Mouse (Mus musculus): ENCODE results near the gene Ccdc159. TPM values are rescaled to one million over a fixed set of nuclear protein-coding genes. Genes with fewer than 3 reads are reported as not detected.

The Ccdc159 gene
- total RNA-seq, 2 experiments from 2014 or later, result not detected

GRCm38 (mm10) chr9:21959244-21959643 is 32.0 kb downstream of the Ccdc159 start:
- ATAC-seq (replicated peaks; ENCODE audit: low FRiP score, poor library complexity, severe bottlenecking), result no peak

GRCm38 (mm10) chr9:21960135-21960534 is 32.9 kb downstream of the Ccdc159 start:
- ATAC-seq (replicated peaks; ENCODE audit: low FRiP score, poor library complexity, severe bottlenecking), result no peak

- ATAC-seq (replicated peaks; ENCODE audit: low FRiP score, poor library complexity, severe bottlenecking), result no peak
These were observed 33.4 kb downstream of the Ccdc159 start for GRCm38 (mm10) chr9:21960558-21961208.

- ATAC-seq (replicated peaks; ENCODE audit: low FRiP score, poor library complexity, severe bottlenecking), result peak; percentile 28
These were observed 34.2 kb downstream of the Ccdc159 start for GRCm38 (mm10) chr9:21961366-21961980.

GRCm38 (mm10) chr9:21962010-21962409 is 34.7 kb downstream of the Ccdc159 start:
- ATAC-seq (replicated peaks; ENCODE audit: low FRiP score, poor library complexity, severe bottlenecking), result 0 out of 2 replicates have a peak, but pooled peaks have one; percentile 2

GRCm38 (mm10) chr9:21962416-21963059 is 35.3 kb downstream of the Ccdc159 start:
- ATAC-seq (replicated peaks; ENCODE audit: low FRiP score, poor library complexity, severe bottlenecking), result peak; percentile 88

GRCm38 (mm10) chr9:21963417-21963816 is 36.1 kb downstream of the Ccdc159 start, which contains the start of gene Epor:
Gene Epor (minus strand): TSS chr9:21963506.
- peak; percentile 81 for ATAC-seq (replicated peaks; ENCODE audit: low FRiP score, poor library complexity, severe bottlenecking)

GRCm38 (mm10) chr9:21968883-21969282 is 41.6 kb downstream of the Ccdc159 start:
- no peak for ATAC-seq (replicated peaks; ENCODE audit: low FRiP score, poor library complexity, severe bottlenecking)

- ATAC-seq (replicated peaks; ENCODE audit: low FRiP score, poor library complexity, severe bottlenecking), result no peak
These were observed 42.0 kb downstream of the Ccdc159 start for GRCm38 (mm10) chr9:21969304-21969703.

GRCm38 (mm10) chr9:21976626-21977175 is 49.4 kb downstream of the Ccdc159 start:
- no peak for ATAC-seq (replicated peaks; ENCODE audit: low FRiP score, poor library complexity, severe bottlenecking)

- ATAC-seq (replicated peaks; ENCODE audit: low FRiP score, poor library complexity, severe bottlenecking), result no peak
These were observed 50.1 kb downstream of the Ccdc159 start for GRCm38 (mm10) chr9:21977331-21977730.

- peak; percentile 84 for ATAC-seq (replicated peaks; ENCODE audit: low FRiP score, poor library complexity, severe bottlenecking)
These were observed 50.7 kb downstream of the Ccdc159 start for GRCm38 (mm10) chr9:21977972-21978371.

GRCm38 (mm10) chr9:21978398-21979128 is 51.3 kb downstream of the Ccdc159 start:
- peak; percentile 27 for ATAC-seq (replicated peaks; ENCODE audit: low FRiP score, poor library complexity, severe bottlenecking)

- no peak for ATAC-seq (replicated peaks; ENCODE audit: low FRiP score, poor library complexity, severe bottlenecking)
These were observed 56.6 kb downstream of the Ccdc159 start for GRCm38 (mm10) chr9:21983911-21984310.

Other genes starting within 250 kb of the Ccdc159 start
- gene Ldlr, start 204.0 kb upstream of the Ccdc159 start, total RNA-seq (2015; ENCODE audit: low replicate concordance), result 2.5 and 6.9 TPM in 2 replicates
- gene Ldlr, start 204.0 kb upstream of the Ccdc159 start, total RNA-seq (2017; ENCODE audit: low replicate concordance), result 3.7 and 5.4 TPM in 2 replicates
- 28.0 and 63.8 TPM in 2 replicates for gene Spc24, start 167.2 kb upstream of the Ccdc159 start, total RNA-seq (2015; ENCODE audit: low replicate concordance)
- gene Spc24, start 167.2 kb upstream of the Ccdc159 start, total RNA-seq (2017; ENCODE audit: low replicate concordance), result 23.6 and 31.9 TPM in 2 replicates
- 1.2 TPM in 1 of 2 replicates, not detected in the other for gene Kank2, start 128.7 kb upstream of the Ccdc159 start, total RNA-seq (2015; ENCODE audit: low replicate concordance)
- gene Kank2, start 128.7 kb upstream of the Ccdc159 start, total RNA-seq (2017; ENCODE audit: low replicate concordance), result 0.09 TPM in 1 of 2 replicates, not detected in the other
- gene Angptl8, start 92.0 kb upstream of the Ccdc159 start, total RNA-seq (2015; ENCODE audit: low replicate concordance), result 1.3 TPM in 1 of 2 replicates, not detected in the other
- not detected in 2 replicates for gene Angptl8, start 92.0 kb upstream of the Ccdc159 start, total RNA-seq (2017; ENCODE audit: low replicate concordance)
- not detected in 2 replicates for gene Dock6, start 74.8 kb upstream of the Ccdc159 start, total RNA-seq (2015; ENCODE audit: low replicate concordance)
- gene Dock6, start 74.8 kb upstream of the Ccdc159 start, total RNA-seq (2017; ENCODE audit: low replicate concordance), result not detected in 2 replicates
- gene Rab3d, start 9.3 kb upstream of the Ccdc159 start, total RNA-seq (2015; ENCODE audit: low replicate concordance), result 17.1 and 21.5 TPM in 2 replicates
- 11.2 and 13.4 TPM in 2 replicates for gene Rab3d, start 9.3 kb upstream of the Ccdc159 start, total RNA-seq (2017; ENCODE audit: low replicate concordance)
- 9.8 and 15.7 TPM in 2 replicates for gene Tmem205, start 85 bp downstream of the Ccdc159 start, total RNA-seq (2015; ENCODE audit: low replicate concordance)
- 1.5 TPM in 2 replicates for gene Tmem205, start 85 bp downstream of the Ccdc159 start, total RNA-seq (2017; ENCODE audit: low replicate concordance)
- 0.42 TPM in 1 of 2 replicates, not detected in the other for gene Plppr2, start 9.6 kb downstream of the Ccdc159 start, total RNA-seq (2015; ENCODE audit: low replicate concordance)
- not detected in 2 replicates for gene Plppr2, start 9.6 kb downstream of the Ccdc159 start, total RNA-seq (2017; ENCODE audit: low replicate concordance)
- gene Swsap1, start 28.3 kb downstream of the Ccdc159 start, total RNA-seq (2015; ENCODE audit: low replicate concordance), result 0.58 and 1.5 TPM in 2 replicates
- gene Swsap1, start 28.3 kb downstream of the Ccdc159 start, total RNA-seq (2017; ENCODE audit: low replicate concordance), result 3.8 and 6.6 TPM in 2 replicates
- 68.1 and 70.3 TPM in 2 replicates for gene Epor, start 36.0 kb downstream of the Ccdc159 start, total RNA-seq (2015; ENCODE audit: low replicate concordance)
- gene Epor, start 36.0 kb downstream of the Ccdc159 start, total RNA-seq (2017; ENCODE audit: low replicate concordance), result 70.3 and 91.0 TPM in 2 replicates
- gene Rgl3, start 62.0 kb downstream of the Ccdc159 start, total RNA-seq (2015; ENCODE audit: low replicate concordance), result not detected in 2 replicates
- gene Rgl3, start 62.0 kb downstream of the Ccdc159 start, total RNA-seq (2017; ENCODE audit: low replicate concordance), result not detected in 2 replicates
- gene Ccdc151, start 75.2 kb downstream of the Ccdc159 start, total RNA-seq (2015; ENCODE audit: low replicate concordance), result 4.2 TPM in 1 of 2 replicates, not detected in the other
- 0.84 and 0.85 TPM in 2 replicates for gene Ccdc151, start 75.2 kb downstream of the Ccdc159 start, total RNA-seq (2017; ENCODE audit: low replicate concordance)
- gene Prkcsh, start 75.3 kb downstream of the Ccdc159 start, total RNA-seq (2015; ENCODE audit: low replicate concordance), result 13.1 and 13.4 TPM in 2 replicates
- gene Prkcsh, start 75.3 kb downstream of the Ccdc159 start, total RNA-seq (2017; ENCODE audit: low replicate concordance), result 20.2 and 25.0 TPM in 2 replicates
- not detected in 2 replicates for gene Elavl3, start 124.6 kb downstream of the Ccdc159 start, total RNA-seq (2015; ENCODE audit: low replicate concordance)
- not detected in 2 replicates for gene Elavl3, start 124.6 kb downstream of the Ccdc159 start, total RNA-seq (2017; ENCODE audit: low replicate concordance)
- gene Gm49318, start 143.8 kb downstream of the Ccdc159 start, total RNA-seq (2015; ENCODE audit: low replicate concordance), result not detected in 2 replicates
- gene Gm49318, start 143.8 kb downstream of the Ccdc159 start, total RNA-seq (2017; ENCODE audit: low replicate concordance), result not detected in 2 replicates
- 1.0 and 4.0 TPM in 2 replicates for gene Zfp653, start 143.9 kb downstream of the Ccdc159 start, total RNA-seq (2015; ENCODE audit: low replicate concordance)
- 1.6 and 2.8 TPM in 2 replicates for gene Zfp653, start 143.9 kb downstream of the Ccdc159 start, total RNA-seq (2017; ENCODE audit: low replicate concordance)
- 1.9 and 3.3 TPM in 2 replicates for gene Ecsit, start 158.0 kb downstream of the Ccdc159 start, total RNA-seq (2015; ENCODE audit: low replicate concordance)
- 3.5 and 4.2 TPM in 2 replicates for gene Ecsit, start 158.0 kb downstream of the Ccdc159 start, total RNA-seq (2017; ENCODE audit: low replicate concordance)
- gene Cnn1, start 171.7 kb downstream of the Ccdc159 start, total RNA-seq (2015; ENCODE audit: low replicate concordance), result not detected in 2 replicates
- gene Cnn1, start 171.7 kb downstream of the Ccdc159 start, total RNA-seq (2017; ENCODE audit: low replicate concordance), result not detected in 2 replicates
- 28.4 and 30.7 TPM in 2 replicates for gene Elof1, start 189.7 kb downstream of the Ccdc159 start, total RNA-seq (2015; ENCODE audit: low replicate concordance)
- 14.1 and 15.8 TPM in 2 replicates for gene Elof1, start 189.7 kb downstream of the Ccdc159 start, total RNA-seq (2017; ENCODE audit: low replicate concordance)
- gene Acp5, start 208.2 kb downstream of the Ccdc159 start, total RNA-seq (2015; ENCODE audit: low replicate concordance), result 10.8 and 20.7 TPM in 2 replicates
- 9.8 and 18.1 TPM in 2 replicates for gene Acp5, start 208.2 kb downstream of the Ccdc159 start, total RNA-seq (2017; ENCODE audit: low replicate concordance)
- gene Pigyl, start 229.4 kb downstream of the Ccdc159 start, total RNA-seq (2015; ENCODE audit: low replicate concordance), result 5.6 and 8.8 TPM in 2 replicates
- 8.2 and 9.3 TPM in 2 replicates for gene Pigyl, start 229.4 kb downstream of the Ccdc159 start, total RNA-seq (2017; ENCODE audit: low replicate concordance)

Measured in erythroblast, adult 5-6 weeks (primary cell).